Mouse (Mus musculus): ENCODE results near the gene Rxfp2.

The Rxfp2 gene

DNA sequence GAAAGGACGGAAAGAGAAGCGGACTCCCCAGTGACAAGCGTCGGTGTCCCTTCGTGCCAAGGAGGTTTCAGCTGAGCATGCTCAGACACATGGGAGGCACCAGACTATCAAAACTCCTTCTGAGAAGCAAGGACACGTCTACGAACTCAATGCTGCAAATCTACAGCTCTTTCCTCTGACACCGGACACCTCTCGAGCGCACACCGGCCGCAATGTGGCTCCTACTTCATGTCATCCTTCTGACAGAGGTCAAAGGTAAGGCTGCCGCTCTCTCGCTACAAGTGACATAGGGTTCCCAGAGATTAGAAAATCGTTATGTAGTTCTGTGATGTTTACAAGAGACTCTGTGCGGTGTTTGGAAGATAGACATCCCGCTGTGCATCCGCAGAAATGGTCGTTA is at the start of gene Rxfp2:
Gene Rxfp2 (plus strand): TSS at position 20 of the 400 bp plus-strand sequence.
- in situ Hi-C loops (cut with MboI, MseI): no loop called here

DNA sequence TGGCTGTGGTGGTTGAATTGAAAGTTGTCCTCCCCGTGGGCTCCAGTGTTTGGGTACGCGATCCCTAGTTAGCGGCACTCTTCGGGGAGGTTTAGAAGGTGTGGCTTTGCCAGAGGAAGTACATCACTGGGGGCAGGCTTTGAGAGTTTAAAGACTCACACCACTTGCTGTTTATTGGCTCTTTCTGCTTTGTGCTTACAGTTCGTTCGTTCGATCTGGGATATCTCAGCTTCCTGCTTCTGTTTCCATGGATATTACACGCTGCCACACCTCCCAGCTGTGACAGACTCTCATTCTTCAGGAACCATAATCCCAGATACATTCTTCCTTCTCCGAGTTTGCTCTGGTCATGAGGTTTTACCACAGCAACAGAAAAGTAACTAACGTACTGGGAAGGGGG is 48.2 kb upstream of the Rxfp2 start:
- in situ Hi-C loops (cut with MboI, MseI): no loop called here

DNA sequence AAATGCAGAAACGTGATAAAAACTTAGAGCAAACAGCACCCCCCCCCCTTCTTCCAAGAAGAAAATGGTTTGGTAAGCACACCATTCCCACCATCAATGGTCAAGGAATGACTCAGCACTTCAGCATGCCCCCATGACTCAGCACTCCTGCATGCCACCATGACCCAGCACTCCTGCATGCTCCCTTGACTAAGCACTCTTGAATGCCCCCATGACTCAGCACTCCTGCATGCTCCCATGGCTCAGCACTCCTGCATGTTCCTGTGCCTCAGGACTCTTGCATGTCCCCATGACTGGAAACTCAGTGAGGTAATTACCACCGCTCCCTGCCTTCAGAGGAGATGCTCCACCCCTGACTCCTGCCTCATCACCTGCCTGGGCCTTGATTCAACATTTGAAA is 41.4 kb upstream of the Rxfp2 start:
- in situ Hi-C loops (cut with MboI, MseI): loop anchor here in 1 of 2 experiments (5.0 kb wide), 1 partner anchor 340 kb away; no protein-coding TSS in a partner anchor

DNA sequence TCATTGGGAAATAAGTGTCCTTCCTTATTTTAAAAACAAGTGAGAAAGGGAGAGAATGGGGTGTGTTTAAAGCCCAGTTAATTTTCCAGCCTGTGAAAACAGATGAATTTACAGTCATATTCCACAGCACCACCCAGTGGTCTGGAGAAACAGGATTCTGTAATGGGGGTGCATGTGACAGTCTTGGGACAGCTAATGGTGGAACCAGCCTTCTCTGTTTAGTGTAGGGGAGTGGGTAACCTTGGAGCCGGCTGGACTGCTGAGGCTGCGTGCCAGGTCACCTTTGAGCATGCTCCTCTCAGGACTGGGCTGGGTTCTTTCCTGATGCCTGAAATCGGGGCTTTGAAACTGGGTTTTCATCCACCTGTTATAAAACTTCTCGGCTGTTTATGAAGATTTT is 34.9 kb upstream of the Rxfp2 start:
- in situ Hi-C loops (cut with MboI, MseI): loop anchor here in 1 of 2 experiments (10.0 kb wide), 1 partner anchor 1581 kb away; no protein-coding TSS in a partner anchor

DNA sequence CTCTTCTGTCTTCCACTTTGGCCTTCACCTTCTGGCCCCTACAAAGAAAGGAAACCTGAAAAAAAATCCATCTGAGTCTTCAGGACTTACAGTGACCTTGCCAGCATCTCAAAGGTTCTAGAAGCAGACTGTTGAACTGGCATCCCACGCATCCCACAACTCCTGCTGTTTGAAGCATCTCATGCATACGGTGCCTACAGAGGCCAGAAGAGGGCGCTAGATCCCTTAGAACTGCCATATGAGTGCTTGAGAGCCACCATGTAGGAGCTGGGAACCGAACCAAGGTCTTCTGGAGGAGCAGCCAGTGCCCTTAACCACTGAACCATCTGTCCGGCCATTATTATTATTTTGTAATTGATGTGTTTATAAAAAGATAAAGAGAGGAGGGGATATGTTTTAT is 23.9 kb upstream of the Rxfp2 start:
- in situ Hi-C loops (cut with MboI, MseI): no loop called here

DNA sequence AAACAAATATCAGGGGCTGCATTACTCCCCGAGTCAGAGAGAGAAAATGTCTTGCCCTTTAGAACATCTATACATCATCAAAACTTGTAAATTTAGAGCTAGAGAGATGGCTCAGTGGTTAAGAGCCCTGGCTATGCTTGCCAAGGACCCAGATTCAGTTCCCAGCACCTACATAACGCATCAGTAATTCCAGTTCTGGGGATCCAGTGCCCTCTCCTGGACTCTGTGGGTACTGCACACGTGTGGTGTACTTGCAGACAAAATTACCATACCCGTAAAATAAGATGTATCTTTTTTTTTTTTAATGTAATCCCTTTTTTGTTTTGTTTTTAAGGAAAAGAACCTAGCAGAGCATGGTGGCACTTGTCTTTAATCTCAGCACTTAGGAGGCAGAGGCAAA is 21.9 kb upstream of the Rxfp2 start:
- in situ Hi-C loops (cut with MboI, MseI): no loop called here

DNA sequence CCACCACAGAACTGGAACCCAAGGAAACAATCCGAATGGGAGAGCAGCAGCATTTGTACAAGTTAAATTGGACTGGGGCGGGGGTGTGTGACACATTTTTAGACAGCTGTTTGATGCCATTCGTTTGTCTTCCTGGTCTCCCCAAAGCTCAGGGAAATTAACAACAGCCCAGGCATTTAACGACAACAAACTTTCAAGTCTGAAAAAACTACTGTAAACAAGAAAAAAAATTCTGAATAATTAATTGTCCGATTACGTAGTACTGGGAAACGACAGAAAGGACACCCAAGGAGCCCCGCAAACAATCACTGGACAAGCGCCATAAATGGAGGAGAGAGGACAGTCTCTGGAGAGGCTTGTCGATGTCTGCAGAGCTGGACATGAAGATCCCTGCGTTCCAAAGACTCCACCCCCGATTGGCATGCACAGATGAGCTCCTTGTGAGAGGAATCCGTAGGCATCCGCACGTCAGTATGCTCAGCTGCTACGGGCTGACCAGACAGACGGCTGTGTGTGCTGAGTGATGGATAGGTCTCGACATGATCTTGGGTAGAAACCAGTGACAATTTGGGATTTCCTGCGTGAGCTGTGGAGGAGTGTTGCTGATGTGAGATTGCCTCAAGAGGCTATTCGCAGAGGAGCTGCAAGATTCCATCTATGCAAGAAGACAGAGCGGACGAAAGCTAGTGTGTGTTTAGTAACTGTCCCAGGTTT is 21.0 kb upstream of the Rxfp2 start:
- in situ Hi-C loops (cut with MboI, MseI): no loop called here

DNA sequence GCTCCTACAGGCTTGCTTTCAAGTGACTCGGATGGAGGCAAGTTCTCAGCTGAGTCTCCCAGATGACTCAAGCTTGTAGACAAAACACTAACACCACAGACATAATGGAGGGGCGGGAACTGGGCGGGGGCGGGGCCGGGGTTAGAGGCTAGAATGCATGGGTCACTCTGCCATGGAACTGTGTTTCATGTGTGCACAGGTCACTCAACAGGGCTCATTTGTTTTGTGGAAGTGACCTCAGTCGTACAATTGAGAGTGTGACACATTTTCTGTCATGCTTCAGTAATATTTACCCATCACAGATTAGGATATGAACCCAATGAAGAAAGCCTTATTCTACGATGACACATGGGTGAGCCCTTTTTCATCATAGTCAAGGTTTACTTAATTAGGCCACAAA is 20.2 kb upstream of the Rxfp2 start:
- in situ Hi-C loops (cut with MboI, MseI): no loop called here

DNA sequence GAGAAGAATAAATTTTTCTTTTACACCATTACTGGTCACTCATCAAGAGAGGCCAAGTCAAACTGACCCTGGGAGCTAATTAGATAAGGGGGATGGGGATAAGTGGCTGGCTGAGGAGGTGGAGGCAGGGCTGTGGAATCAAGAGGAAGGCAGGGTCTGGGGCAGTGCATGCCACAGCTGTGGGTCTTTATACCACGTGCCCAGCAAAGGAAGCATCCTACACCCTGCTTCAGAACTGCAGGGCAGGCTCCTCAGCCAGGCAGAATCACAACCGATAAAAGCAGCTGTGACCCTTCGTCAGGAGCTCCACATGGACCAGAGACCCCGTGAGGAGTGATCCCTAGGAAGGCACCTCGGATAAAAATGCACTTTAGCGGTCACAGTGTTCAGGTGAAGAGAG is 13.1 kb upstream of the Rxfp2 start:
- in situ Hi-C loops (cut with MboI, MseI): no loop called here

DNA sequence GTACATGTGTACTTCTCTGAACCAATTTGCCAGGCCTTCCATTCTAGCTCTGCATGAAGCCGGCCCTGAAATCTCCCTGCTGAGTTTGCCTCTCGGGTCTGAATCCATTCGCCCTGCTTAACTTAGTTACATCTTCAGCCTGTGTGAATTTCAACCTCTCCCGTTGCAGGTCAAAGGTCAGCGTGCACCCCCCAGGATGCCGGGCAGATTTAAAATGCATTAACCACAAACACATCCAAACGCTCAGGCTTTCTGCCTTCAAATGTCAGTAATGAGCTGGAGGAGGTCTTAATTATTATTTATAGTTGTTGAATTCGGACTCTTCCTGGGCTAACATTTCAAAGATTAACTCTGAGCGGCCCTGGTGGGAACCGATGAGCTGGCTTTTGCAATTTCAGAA is 1.6 kb upstream of the Rxfp2 start:
- in situ Hi-C loops (cut with MboI, MseI): no loop called here

DNA sequence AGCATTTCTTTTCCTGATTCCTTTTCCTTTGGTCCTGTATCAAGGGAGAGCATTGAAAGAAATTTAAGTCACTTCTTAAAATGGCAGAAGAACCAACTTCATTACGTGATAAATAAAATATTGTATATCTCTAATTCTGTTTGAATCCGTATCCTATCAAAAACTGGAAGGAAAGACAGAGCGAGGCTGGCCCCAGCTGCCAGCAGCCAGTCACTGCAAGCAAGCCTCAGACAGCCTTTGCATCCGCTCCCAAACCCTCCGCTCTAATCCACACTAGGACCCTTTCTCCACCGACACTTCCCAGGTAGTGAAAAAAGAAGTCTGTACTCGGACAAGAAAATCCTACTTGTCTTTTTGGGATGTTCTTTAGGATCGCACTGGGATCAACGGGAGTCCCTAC is 803 bp upstream of the Rxfp2 start:
- in situ Hi-C loops (cut with MboI, MseI): no loop called here

DNA sequence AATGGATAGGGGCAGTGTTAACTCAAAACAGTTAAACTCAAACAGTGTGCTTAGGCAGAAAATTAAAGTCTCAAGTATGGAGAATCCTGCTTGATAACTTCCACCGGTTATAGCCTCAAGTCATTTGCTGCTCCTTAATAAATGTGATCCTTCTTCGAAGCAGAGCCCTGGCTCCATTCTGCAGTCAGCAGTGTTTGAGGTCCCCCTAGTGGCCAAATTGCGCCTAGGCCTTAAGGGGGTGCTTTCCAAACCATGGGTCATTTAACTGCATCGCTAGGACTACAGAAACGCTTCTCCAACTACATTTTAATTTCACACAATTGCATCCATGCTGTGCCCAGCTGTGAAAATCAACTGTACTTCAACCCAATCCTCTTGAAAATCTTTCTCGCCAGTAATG is 2.4 kb downstream of the Rxfp2 start:
- in situ Hi-C loops (cut with MboI, MseI): loop anchor here in 1 of 2 experiments (5.0 kb wide), 1 partner anchor 309 kb away; no protein-coding TSS in a partner anchor

DNA sequence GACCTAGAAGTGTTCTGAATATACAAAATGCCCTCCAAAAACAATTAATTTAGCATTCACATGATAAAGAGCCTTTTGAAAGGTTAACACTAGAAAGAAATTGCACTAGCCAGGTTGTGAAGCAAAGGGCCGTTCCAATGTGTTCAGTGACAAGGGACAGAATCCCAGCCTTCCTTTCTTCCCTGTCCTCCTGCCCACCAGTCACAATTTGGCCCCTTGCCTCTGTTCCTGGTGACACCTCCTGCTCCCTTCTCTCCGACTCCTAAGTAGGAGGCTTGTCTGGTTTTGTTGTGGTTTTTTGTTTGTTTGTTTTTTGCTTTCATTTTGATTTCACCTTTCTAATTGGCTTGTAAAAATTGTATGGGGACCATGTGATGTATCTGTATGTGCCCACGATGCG is 3.3 kb downstream of the Rxfp2 start:
- in situ Hi-C loops (cut with MboI, MseI): loop anchor here in 1 of 2 experiments (5.0 kb wide), 1 partner anchor 310 kb away; no protein-coding TSS in a partner anchor

DNA sequence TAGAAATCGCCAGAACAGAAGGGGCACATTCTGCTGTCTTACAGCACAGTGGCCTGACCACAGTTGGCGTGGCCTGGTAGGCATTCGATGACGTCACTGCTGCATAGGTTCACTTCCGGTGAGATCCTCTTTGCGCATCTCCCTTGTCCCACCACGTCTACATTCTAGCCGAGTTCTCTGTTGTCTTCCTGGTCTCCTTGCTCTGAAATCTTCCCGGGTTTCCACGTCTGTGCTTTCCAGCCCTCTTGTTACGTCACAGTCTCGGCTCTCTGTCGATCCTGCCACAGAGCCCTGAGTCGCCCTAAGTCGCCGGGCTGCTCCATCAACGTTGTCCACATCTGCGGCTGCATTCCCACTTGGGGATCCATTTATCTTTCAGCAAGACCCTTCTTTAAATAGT is 4.1 kb downstream of the Rxfp2 start:
- in situ Hi-C loops (cut with MboI, MseI): loop anchor here in 1 of 2 experiments (5.0 kb wide), 1 partner anchor 310 kb away; no protein-coding TSS in a partner anchor

DNA sequence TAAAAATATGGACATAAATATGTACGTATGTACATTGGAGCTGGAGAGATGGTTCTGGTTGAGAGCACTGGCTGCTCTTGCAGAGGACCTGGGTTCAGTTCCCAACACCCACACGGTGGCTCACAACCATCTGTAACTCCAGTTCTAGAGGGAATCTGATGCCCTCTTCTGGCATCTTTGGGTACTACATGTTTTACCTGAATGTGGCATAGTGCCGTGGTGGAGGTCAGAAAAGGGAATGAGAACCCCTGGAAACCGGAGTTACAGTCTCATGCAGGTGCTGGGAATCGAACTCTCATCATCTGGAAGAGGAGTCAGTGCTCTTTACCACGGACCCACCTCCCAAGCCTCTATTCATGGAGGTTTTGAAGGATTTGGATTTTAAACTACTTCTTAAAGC is 5.0 kb downstream of the Rxfp2 start:
- in situ Hi-C loops (cut with MboI, MseI): loop anchor here in 1 of 2 experiments (5.0 kb wide), 1 partner anchor 311 kb away; no protein-coding TSS in a partner anchor

DNA sequence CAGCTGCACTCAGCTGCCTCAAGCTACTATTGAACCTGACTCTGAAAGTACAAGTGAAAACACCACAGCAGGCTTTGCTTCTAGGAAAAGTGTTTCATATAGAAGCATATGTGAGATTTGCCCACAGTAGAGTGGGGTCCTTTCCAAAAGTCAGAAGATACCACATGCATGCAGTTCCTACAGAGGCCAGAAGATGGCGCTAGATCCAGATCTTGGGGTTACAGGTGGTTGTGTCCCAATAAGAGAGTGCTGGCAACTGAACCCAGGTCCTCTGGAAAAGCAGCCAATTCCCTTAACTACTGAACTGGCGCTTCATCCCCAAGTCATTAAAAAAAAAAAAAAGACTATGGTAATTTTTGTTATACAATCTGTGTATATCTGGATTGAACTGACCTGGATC is 5.7 kb downstream of the Rxfp2 start:
- in situ Hi-C loops (cut with MboI, MseI): loop anchor here in 1 of 2 experiments (5.0 kb wide), 1 partner anchor 312 kb away; no protein-coding TSS in a partner anchor

DNA sequence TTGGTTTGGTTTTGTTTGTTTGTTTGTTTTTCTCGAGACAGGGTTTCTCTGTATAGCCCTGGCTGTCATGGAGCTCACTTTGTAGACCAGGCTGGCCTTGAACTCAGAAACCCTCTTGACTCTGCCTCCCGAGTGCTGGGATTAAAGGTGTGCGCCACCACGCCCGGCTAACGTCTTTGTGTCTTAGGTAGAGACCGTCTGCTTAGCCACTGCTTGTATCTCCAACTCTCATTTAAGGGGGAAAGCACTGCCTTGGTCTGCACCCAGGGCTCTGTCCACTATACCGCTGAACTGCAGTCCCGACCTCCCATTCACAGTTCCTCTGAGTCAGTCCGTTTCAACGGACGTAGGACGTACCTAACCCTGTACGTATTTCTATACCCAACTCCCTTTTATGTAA is 6.4 kb downstream of the Rxfp2 start:
- in situ Hi-C loops (cut with MboI, MseI): loop anchor here in 1 of 2 experiments (5.0 kb wide), 1 partner anchor 313 kb away; no protein-coding TSS in a partner anchor

DNA sequence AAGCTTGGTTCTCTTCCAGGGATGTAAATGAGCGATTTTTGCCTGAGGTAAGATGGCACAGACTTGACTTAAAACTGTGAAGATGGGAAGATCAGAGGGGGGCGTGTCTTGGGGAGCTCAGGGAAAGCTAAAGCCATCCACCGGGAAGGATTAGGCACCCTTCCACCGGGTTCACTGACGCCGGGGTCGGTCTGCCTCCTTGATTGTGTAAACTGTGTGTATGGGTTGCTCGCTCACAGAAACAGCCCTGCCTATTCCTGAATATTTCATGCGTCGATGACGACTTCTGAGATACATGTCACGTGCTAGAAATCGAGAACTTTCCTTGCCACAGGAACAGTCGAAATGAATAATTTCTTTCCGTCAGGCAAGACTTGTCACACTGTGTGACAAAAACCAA is 6.9 kb downstream of the Rxfp2 start:
- in situ Hi-C loops (cut with MboI, MseI): no loop called here

DNA sequence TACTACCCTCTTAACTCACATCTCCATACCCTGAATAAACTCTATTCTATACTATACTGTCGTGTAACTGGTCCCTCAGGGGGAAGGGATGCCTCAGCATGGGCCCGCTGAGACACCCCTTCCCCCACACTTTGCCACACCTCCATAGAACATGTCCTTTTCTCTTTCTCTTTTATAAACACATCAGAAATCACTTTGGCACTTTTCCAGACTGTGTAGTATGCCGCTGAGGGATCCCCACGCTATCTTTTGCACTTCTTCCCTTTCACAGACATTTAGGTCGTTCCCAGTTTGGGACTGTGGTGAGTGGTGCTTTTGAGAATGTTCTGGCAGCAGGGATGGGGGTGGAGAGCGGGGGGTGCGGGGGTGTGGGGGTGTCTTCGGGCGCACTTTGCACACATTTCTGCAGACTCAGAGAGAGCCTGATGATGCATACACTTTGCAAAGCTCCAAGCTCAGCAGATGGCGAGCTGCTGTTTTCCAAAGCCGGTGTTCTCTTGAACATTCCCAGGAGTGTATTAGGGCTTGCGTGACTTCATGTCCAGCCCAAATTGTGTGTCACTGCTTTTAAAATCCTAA is 8.1 kb downstream of the Rxfp2 start:
- in situ Hi-C loops (cut with MboI, MseI): no loop called here

DNA sequence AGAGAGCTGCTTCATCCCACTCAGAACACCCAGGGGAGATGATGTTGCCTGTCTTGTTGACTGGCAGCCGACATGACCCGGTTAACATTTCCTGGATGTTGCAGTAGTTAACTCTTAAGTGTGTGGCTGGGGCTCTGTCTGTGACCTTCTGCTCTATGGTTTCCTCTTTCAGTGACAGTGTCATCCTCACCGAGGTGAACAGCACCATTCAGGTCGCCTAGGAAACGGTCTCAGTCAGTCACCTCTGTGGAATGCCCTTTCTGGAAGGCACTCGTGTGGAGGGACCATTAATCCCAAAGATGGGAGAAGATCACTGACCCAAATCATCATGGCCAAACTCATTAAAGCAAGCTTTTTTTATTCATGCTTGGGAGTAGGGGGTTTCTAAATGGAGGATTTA is 12.7 kb downstream of the Rxfp2 start:
- in situ Hi-C loops (cut with MboI, MseI): no loop called here

DNA sequence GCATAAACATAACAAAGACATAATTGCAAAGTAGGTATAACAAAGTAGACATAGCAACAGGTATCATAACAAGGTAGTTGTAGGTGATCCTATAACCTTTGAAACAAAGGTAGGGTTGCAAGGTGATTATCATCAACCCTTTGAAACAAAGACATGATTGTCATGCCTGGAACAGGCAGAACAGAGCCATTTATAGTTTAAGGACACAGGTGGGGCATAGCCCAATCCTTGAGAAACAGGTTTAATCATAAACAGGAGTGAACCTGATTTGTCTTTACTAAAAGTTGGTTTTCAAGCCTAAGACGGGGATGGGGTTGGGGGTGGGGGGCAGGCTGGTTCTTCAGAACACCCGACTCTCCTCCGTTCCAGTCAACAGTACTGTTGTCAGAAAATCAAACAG is 13.2 kb downstream of the Rxfp2 start:
- in situ Hi-C loops (cut with MboI, MseI): no loop called here

DNA sequence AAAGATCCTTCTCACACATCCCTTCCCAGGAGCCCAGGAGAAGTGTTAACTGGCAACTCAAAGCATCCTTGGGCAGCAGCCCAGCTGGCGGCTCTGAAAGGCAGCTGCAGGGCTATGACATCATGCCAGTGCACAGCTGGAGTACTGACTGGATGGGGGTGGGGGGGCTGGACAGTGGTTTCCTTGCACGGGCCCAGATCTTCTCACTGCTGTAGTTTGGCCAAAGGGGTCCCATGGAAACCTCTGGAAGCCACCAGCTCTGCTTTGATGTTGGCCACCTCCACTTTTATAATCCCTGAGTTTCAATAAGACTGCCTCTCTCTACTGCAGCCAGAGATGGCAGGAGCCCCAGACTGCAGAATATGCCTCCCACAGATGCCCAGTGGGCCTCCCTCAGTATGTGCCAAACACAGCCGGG is 13.6 kb downstream of the Rxfp2 start:
- in situ Hi-C loops (cut with MboI, MseI): no loop called here

DNA sequence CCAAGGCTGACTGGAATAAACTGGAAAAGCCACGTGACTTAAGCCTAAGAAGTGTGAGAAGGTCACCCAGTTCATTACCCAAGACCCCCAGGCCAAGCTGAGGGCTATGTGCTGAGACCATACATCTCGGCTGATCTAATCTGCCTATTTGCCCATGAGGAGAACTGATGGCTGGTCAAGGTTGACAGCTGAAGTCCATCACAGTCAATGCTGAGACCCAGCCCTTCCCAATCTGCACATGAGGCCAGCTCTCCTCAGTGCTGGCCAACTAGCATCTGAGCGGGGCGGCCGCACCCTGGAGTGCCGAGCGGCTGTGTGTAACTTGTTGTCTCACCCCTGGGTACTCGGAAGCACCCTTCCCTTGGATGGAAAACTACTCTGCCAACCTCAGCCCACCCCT is 17.8 kb downstream of the Rxfp2 start:
- in situ Hi-C loops (cut with MboI, MseI): loop anchor here in 1 of 2 experiments (5.0 kb wide), 1 partner anchor 229 kb away; no protein-coding TSS in a partner anchor
